Mouse (Mus musculus) embryonic facial prominence, embryonic 14.5 days (tissue): ENCODE data around the gene Ubxn10. TPM values are rescaled to one million over a fixed set of nuclear protein-coding genes. Genes with fewer than 3 reads are reported as not detected.

Experiments used
- ATAC-seq: fragments of 200-750 bp; cut with Nextera tagmentation; 2 replicates; pipeline ENCODE4 v1.8.0; 2017; ENCODE audit warnings: low read depth, moderate number of reproducible peaks, moderate TSS enrichment
- DNase-seq: peaks from one replicate; pipeline ENCODE4 v3.0.0-alpha.2; 2015; ENCODE audit warnings: low spot score
- H3K27ac ChIP-seq: fragments of 300-500 bp; sonication (generic); replicated peaks from 2 replicates; pipeline ENCODE4 v1.5.1; 2014; ENCODE audit warnings: low read depth, mild to moderate bottlenecking, low read length, moderate library complexity
- H3K27me3 ChIP-seq: fragments of 300-500 bp; sonication (generic); replicated peaks from 2 replicates; pipeline ENCODE4 v1.6.1; 2014; ENCODE audit warnings: low read length; ENCODE audit not compliant: control insufficient read depth, insufficient read depth
- H3K36me3 ChIP-seq: fragments of 300-500 bp; sonication (generic); 2 replicates; pipeline ENCODE4 v1.6.1; 2014; ENCODE audit warnings: low read length, mixed read lengths; ENCODE audit not compliant: control insufficient read depth, insufficient read depth
- H3K4me1 ChIP-seq: fragments of 300-500 bp; sonication (generic); 2 replicates; pipeline ENCODE4 v1.6.1; 2014; ENCODE audit warnings: antibody characterized with exemption, low read length; ENCODE audit not compliant: control insufficient read depth, insufficient read depth
- H3K4me2 ChIP-seq: fragments of 300-500 bp; sonication (generic); 2 replicates; pipeline ENCODE4 v1.6.1; 2014; ENCODE audit warnings: low read depth, mild to moderate bottlenecking, low read length, moderate library complexity, mixed read lengths
- H3K4me3 ChIP-seq: fragments of 300-500 bp; sonication (generic); 2 replicates; pipeline ENCODE4 v1.5.1; 2014; ENCODE audit warnings: low read depth, mild to moderate bottlenecking, low read length
- H3K9ac ChIP-seq: fragments of 300-500 bp; sonication (generic); 2 replicates; pipeline ENCODE4 v1.6.1; 2014; ENCODE audit warnings: low read depth, mild to moderate bottlenecking, low read length, moderate library complexity, mixed read lengths
- H3K9me3 ChIP-seq: fragments of 300-500 bp; sonication (generic); 2 replicates; pipeline ENCODE4 v1.6.1; 2016; ENCODE audit warnings: low read length; ENCODE audit not compliant: control insufficient read depth
- WGBS: fragments of 180-500 bp; shearing (Covaris S2); extraction: QIAGEN DNeasy Blood & Tissue Kit; methylation state at CpG from one replicate; pipeline ENCODE4 v1.1.7; 2014; 5-methylcytosine and 5-hydroxymethylcytosine counted together
- polyA plus RNA-seq: library from polyadenylated mRNA; unstranded; fragments of >200 nt; fragmentation: Nextera tagmentation; extraction: Ambion mirVana; gene quantifications from 2 replicates; pipeline ENCODE4 v1.2.1, GENCODE M21; 2014

Gene Ubxn10
- polyA plus RNA-seq, 1 experiment from 2014 or later = 4.7 TPM

DNA sequence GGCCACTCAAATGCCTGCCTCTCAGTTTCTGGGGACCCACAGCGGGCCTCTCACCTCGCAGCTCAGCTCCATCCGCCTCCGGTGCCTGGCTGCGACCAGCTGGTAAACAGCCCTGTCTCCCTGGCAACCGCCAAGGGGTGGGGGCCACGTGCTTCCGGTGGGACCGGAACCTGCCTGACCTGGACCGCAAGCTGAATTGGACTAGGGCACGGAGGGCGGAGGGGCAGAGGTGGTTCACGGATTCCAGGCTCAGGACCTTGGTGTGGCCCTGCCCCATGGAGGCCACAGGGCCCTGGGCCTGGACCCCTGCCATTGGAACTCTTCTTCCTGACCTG lies 11.9 kb downstream of the Ubxn10 start:
- peak; percentile 74 for ATAC-seq
- H3K4me3 ChIP-seq = peak overlapping the region; percentile 26
- WGBS = 0% methylated on average over 13 of the region's 13 CpGs

DNA sequence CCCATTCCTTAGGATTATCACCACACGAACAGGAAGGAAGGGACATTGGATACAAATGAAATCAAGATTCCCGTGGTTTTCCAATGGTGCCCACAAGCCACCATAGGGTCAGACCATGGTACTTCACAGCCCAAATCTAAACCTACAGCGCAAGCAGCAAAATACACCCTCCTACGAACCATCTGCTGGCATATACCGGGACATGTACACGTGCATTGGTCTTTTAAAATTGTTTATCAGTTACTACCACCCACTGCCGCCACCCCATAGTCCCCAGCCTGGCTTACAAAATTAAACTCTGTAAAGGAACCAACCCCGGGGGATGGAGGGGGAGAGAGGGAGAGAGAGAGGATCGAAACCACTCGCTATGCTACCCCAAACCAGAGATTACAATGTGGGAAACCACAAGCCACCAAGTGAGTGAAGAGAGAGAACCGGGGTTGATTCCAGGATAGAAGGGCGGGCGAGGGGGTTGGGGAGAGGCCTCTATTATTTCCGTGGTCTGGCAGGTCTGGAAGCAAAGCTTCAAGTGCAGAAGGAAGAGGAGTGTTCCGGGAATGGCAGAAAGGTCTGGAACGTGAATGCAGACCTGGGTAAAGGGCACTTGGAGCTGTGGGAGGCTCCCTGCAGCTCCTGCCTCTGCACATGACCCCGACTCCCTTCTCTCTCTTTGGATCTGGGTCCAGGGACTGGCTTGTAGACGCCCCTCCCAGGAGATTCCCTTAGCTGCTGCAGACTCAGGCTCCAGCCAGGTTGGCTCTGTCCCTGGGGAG lies 12.4 kb downstream of the Ubxn10 start, which contains the start of gene Pla2g2c:
TSS of gene Pla2g2c (plus strand) at position 439 of the 773 bp plus-strand sequence.
- Histone ChIP-seq H3K9me3 (no peaks in the 10 kb centered on the region), H3K4me3 (peak within 1 kb of the TSS; percentile 26), H3K4me2 (peak within 1 kb of the TSS; percentile 58), H3K4me1 (peaks cover 20% of the 10 kb centered on the region), H3K36me3 (no peaks in the 10 kb centered on the region), H3K27ac (peak within 1 kb of the TSS; percentile 45; the same call in 1 of the 2 replicates), H3K27me3 (no peaks in the 10 kb centered on the region), H3K9ac (peak within 1 kb of the TSS; percentile 52)
- DNase-seq (peak; percentile 64), ATAC-seq (peak; percentile 21)
- WGBS = 42% methylated on average over 18 of the region's 18 CpGs

More for the DNA sequence above, 11.9 kb downstream of the Ubxn10 start:
- Histone ChIP-seq H3K4me1 (peaks cover 20% of the 10 kb centered on the region), H3K27me3 (no peaks in the 10 kb centered on the region), H3K9ac (peak overlapping the region; percentile 52), H3K36me3 (no peaks in the 10 kb centered on the region), H3K9me3 (no peaks in the 10 kb centered on the region), H3K4me2 (peak overlapping the region; percentile 58), H3K27ac (0 out of 2 replicates have a peak overlapping the region, but pooled peaks have one; percentile 41)
- DNase-seq = peak; percentile 78

DNA sequence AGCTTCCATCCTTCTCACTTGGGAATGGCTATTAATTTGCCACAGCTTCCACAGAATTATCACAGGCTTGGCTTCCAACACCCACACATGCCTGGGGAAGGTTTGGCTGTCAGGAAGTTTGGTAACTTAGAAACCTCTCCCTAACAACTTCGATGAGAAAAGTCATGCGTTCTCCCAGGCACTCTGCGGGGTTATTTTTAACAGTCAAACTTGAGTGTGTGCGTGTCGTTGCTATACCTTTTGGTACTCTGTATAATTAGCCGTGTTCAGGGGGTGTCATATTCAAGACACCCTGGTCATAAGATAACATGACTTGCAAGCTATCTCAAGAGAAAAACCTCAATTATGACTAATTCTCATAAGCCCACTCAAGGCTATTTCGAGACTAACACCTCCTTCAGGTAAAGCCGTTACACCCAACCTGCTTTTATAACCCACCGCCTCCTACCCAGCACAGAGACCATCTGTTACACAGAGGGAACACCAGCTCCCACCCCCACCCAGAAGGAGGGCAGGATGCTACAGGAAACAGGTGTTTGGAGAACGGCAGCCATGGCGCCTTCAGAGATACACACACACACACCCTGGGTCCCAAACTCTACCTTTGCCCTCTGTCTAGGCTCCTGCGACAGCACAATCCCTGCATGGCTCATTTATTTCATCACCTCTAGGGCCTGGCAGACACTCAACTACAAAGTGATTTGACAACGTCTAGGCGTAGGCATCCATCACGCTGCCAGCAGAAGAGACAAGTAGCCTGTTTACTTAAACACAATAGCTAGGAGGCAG lies 13.3 kb downstream of the Ubxn10 start:
- no peak overlapping the region for H3K9ac ChIP-seq
- peak overlapping the region; percentile 45; the same call in 1 of the 2 replicates for H3K27ac ChIP-seq
- no peaks in the 10 kb centered on the region for H3K9me3 ChIP-seq
- H3K4me2 ChIP-seq = no peak overlapping the region
- DNase-seq (no peak), ATAC-seq (no peak)
- no peak overlapping the region for H3K4me3 ChIP-seq
- no peaks in the 10 kb centered on the region for H3K27me3 ChIP-seq
- H3K4me1 ChIP-seq = peaks cover 20% of the 10 kb centered on the region
- H3K36me3 ChIP-seq = no peaks in the 10 kb centered on the region
- 67% methylated on average over 15 of the region's 15 CpGs for WGBS

DNA sequence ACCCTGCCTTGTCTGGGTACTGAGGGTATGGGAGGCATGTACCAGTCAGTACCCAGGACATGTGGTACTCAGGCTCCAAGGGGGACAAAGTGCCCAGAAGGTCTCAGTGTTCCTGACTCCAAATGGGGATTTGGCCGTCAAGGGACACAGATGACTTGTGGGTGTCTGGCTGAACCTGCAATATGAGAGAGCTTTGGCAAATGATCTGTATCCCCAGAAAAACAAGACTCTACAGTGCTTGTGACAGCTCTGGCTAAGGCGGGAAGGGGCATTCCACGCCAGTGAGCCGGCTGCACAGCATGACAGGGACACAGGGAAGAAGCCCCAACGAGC lies 17.7 kb downstream of the Ubxn10 start:
- H3K4me1 ChIP-seq = peaks cover 5% of the 10 kb centered on the region; the same call in 1 of the 2 replicates
- ATAC-seq = no peak
- 75% methylated on average over 5 of the region's 5 CpGs for WGBS

DNA sequence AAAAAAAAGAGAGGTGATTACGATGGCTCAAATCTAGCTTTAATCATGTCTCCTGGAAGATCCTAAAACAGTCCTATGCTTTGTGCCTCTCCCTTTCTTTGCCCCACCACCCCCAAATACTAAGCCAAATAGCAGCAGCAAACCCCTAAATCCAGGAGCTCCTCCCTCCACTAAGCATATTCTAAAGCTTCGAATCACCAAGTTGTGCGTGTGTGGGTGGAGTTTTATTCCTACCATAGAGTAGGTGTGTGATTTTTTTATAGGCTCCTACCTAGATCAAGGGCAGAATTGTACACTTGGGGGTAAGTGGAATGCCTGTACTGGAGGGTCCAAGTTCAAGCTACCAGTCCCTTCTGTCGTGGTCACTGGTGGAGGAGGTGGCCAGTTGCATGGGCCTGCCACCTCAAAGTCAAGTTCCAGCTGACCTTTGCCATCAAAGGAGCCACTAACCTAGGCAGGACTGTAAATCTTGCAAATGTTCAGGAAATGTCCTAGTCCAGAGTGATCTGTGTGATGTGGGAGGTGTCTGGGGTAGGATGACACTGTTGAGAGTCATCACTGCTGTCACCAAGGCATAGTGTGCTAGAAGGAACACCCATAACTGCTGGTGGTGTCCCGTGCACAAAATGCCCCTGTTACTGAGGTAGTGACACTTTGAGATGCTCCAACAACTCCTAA lies 18.2 kb downstream of the Ubxn10 start:
- DNase-seq = no peak
- Histone ChIP-seq H3K4me2 (no peak overlapping the region), H3K4me1 (0 out of 2 replicates have a peak, but pooled peaks cover under 1% of the 10 kb centered on the region), H3K36me3 (no peaks in the 10 kb centered on the region), H3K4me3 (no peak overlapping the region), H3K9me3 (no peaks in the 10 kb centered on the region), H3K27ac (no peak overlapping the region), H3K27me3 (no peaks in the 10 kb centered on the region), H3K9ac (no peak overlapping the region)
- no peak for ATAC-seq
- WGBS = 73% methylated on average over 5 of the region's 5 CpGs

More for the DNA sequence above, 17.7 kb downstream of the Ubxn10 start:
- Histone ChIP-seq H3K4me3 (no peak overlapping the region), H3K9me3 (no peaks in the 10 kb centered on the region), H3K27ac (no peak overlapping the region), H3K27me3 (no peaks in the 10 kb centered on the region), H3K36me3 (no peaks in the 10 kb centered on the region), H3K4me2 (no peak overlapping the region), H3K9ac (no peak overlapping the region)
- no peak for DNase-seq

DNA sequence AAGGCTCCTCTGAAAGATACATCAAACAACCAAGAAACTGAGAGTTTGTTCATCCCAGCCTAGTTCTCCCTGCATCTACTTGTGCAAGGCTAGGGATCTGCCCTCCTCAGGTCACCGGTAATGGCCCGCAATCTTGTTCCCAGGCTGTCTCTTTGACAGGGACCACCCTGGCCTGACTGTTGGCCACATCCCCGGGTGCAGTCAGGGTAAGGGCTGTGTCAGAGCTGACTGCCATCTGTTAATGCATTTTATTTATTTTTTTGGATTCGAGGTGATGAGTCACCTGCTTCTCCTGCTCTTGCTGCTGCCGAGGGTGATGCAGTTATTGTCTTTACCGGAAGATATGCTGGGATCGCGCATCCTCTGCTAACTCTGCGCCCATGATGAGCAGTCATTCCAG lies 20.3 kb downstream of the Ubxn10 start:
- Histone ChIP-seq H3K4me1 (no peaks in the 10 kb centered on the region), H3K27me3 (no peaks in the 10 kb centered on the region), H3K9me3 (no peaks in the 10 kb centered on the region), H3K4me2 (no peak overlapping the region), H3K4me3 (no peak overlapping the region), H3K9ac (no peak overlapping the region), H3K36me3 (no peaks in the 10 kb centered on the region), H3K27ac (no peak overlapping the region)
- no peak for DNase-seq
- WGBS = 89% methylated on average over 9 of the region's 9 CpGs
- no peak for ATAC-seq

DNA sequence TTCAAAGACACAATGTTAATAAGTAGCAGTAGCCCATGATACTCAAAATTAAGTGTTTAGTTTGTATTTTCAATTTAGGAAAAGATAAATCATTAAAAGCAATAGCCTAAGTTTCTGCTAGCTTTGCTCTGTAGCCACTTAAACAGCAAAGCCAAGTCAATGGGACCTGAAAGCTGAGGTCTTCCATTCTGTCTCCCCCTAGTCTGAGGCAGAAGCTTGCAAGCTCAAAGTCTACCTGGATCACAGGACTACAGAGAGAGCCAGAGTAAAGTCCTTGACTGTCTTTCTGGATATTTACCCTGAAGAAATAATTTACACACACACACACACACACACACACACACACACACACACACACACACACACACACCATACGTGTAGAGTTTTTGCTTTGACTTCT lies 22.8 kb downstream of the Ubxn10 start:
- H3K36me3 ChIP-seq = no peaks in the 10 kb centered on the region
- no peak for DNase-seq
- no peak overlapping the region for H3K9ac ChIP-seq
- no peaks in the 10 kb centered on the region for H3K9me3 ChIP-seq
- H3K27me3 ChIP-seq = no peaks in the 10 kb centered on the region
- H3K27ac ChIP-seq = no peak overlapping the region
- ATAC-seq = no peak
- WGBS = 60% methylated on average over 1 of the region's 1 CpGs
- H3K4me1 ChIP-seq = no peaks in the 10 kb centered on the region
- H3K4me3 ChIP-seq = no peak overlapping the region
- no peak overlapping the region for H3K4me2 ChIP-seq

DNA sequence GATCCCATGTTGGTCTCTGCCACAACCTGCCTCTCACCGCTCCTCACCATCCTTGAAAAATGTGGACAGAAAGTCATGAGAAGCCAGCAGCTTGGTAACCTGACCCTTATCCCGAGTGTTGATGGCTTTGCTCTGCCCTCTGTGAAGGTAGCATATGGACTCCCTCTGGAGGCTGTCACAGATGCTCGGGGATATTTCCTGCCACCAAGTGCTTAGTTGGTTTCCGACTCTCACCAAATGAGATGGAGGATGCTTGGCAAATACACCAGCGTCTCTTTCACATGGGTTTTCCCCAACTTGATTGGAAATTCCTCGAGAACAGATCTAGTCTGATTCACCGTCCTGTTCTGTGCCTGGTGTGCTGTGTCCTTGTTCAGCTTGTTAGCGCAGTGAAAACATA lies 24.3 kb downstream of the Ubxn10 start:
- no peak overlapping the region for H3K27ac ChIP-seq
- 82% methylated on average over 8 of the region's 8 CpGs for WGBS
- no peak overlapping the region for H3K4me2 ChIP-seq
- no peak for ATAC-seq
- H3K4me1 ChIP-seq = no peaks in the 10 kb centered on the region
- no peak overlapping the region for H3K4me3 ChIP-seq
- no peaks in the 10 kb centered on the region for H3K9me3 ChIP-seq
- DNase-seq = no peak
- no peak overlapping the region for H3K9ac ChIP-seq
- no peaks in the 10 kb centered on the region for H3K27me3 ChIP-seq
- H3K36me3 ChIP-seq = no peaks in the 10 kb centered on the region
